Mouse (Mus musculus): ENCODE data around the gene Olfr519.

Gene Olfr519

DNA sequence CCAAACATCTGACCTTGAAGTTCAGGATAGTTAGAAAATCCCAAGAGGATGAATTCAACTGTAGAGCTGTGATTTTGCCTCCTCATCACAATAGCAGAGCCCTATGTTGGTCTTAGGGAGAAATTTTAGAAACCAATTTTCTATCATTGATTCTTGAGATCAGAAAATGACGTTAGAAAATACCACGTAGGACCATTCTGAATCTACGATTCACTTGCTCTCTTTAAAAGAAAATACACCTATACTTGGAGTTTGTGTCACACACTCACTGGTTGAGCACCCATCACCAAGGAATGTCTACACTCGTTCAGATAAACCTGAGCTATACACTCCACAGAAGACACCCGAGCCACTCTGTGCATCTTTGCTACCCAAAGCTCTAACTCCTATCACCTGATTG is at the start of gene Olfr519:
Gene Olfr519, minus strand, starts transcription at position 101 of the 400 bp plus-strand sequence.
- DNase-seq (ENCODE audit: low read depth, low spot score), result no peak

- DNase-seq (ENCODE audit: low read depth, low spot score), result peak; percentile 74
Observed at GRCm38 (mm10) chr7:108944002-108944401, 49.8 kb upstream of the Olfr519 start.

GRCm38 (mm10) chr7:108941466-108941865 is 47.2 kb upstream of the Olfr519 start:
- DNase-seq (ENCODE audit: low read depth, low spot score), result no peak

DNA sequence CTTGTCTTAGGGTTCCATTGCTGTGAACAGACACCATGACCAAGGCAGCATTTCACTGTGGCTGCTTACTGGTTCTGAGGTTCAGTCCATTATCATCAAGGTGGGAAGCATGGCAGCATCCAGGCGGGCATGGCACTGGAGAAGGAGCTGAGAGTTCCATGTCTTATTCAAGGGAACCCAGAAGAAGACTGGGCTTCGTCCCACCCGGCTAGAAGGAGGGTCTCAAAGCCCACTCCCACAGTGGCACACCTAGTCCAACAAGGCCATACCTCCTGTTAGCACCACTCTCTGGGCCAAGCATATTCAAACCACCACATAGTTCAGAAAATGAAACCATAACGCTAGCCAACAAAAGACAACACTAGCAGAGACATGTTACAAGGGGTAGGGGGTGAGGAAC is 42.4 kb upstream of the Olfr519 start:
- DNase-seq (ENCODE audit: low read depth, low spot score), result no peak

GRCm38 (mm10) chr7:108935411-108935810 is 41.2 kb upstream of the Olfr519 start:
- DNase-seq (ENCODE audit: low read depth, low spot score), result no peak

DNA sequence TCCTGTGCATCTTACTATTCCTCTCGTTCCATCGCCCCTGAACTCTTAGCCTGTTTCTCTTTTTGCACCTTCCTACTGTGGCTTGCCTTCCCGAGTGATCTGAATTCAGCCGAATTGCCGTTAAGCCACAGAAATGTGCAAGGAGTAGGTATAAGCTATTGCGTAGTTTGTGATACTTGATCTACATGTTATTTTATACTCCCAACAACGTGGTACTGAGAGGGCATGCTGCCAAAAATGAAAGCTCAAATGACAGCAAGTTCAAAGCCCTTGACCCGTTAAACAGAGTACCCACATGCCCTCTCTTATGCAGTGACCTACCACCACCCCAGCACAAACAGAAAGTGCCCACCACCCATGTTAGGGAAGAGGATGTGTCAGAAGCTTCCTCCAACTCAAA is 40.6 kb upstream of the Olfr519 start:
- DNase-seq (ENCODE audit: low read depth, low spot score), result no peak

- peak; percentile 98 for DNase-seq (ENCODE audit: low read depth, low spot score)
Observed at GRCm38 (mm10) chr7:108933794-108934731, 39.8 kb upstream of the Olfr519 start, which contains the start of gene Eif3f. Gene Eif3f (plus strand): TSS chr7:108934417.

DNA sequence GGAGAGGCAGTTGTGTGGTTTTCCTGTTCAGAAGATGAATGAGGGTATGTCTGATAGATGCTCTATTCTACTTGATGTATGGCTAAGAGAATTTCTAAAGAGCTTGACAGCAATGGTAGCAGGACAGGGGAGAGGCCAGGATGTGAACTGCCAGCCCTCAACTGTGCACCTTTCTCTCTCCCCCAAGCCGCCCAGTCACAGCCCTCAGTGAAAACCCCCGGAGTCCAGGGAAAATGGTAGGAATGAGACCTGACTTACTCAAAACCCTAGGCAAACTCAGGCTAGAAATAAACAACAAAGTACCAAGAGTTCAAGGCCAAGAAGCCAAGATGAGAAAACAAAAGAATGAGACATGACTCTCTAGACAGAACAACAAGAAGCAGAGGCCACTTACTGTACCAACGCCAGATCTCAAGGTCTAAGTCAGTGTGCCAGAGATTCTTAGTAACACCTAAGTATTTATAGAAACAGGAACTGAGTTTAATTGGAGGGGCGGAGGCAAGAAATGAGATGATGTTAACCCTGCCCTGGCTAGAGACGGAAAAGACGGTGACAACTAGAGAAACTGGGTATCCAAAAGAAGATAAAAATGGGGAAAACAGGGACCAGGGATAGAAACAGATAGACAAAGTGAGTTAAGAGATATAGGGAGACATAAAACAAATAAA is 35.6 kb upstream of the Olfr519 start, which contains the start of gene Nlrp10:
Gene Nlrp10, minus strand, starts transcription at position 453 of the 668 bp plus-strand sequence.
- DNase-seq (ENCODE audit: low read depth, low spot score), result no peak

GRCm38 (mm10) chr7:108928280-108929188 is 34.3 kb upstream of the Olfr519 start:
- no peak for DNase-seq (ENCODE audit: low read depth, low spot score)

- DNase-seq (ENCODE audit: low read depth, low spot score), result no peak
Observed at GRCm38 (mm10) chr7:108927043-108927442, 32.8 kb upstream of the Olfr519 start.

DNA sequence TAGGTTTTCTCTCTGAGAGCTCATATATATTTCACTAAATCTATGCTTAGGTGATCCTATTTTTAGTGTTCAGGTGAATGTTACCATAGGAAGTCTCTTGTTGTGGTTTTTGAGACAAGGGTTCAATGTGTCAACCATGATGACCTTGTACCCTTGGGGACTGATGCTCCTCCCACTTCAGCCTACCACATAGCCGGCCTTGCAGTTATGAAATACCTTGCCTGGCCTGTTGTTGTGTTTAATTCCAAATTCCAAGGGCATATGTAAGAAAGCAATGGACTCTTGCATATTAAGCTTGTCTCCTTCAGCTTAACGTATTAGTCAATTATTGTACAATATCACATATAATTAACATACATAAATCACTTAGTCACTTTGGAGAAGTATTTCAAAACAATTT is 9.7 kb upstream of the Olfr519 start:
- DNase-seq (ENCODE audit: low read depth, low spot score), result no peak

- no peak for DNase-seq (ENCODE audit: low read depth, low spot score)
Observed at GRCm38 (mm10) chr7:108884906-108885305, 9.3 kb downstream of the Olfr519 start, which contains the start of gene Olfr518. Gene Olfr518 (minus strand): TSS chr7:108885006.

DNA sequence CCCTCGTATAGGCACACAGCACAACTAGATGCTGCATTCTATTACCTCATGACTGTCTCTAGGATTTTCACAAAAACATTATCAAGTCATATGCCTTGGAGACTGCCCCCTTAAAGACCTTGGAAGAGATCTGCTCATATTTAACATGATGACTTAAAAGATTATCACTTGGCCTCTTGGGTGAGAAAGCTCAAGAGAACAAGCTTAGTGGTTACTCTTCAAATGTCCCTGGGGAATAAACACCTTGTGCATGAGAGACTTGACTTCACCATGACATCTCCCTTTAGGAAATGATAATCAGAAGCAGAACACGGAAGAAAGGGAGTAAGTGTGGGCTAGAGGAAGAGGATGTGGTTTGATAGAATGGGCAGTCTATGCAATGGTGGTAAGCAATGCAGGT is 21.9 kb downstream of the Olfr519 start, which contains the start of gene Olfr517:
Gene Olfr517, minus strand, starts transcription at position 101 of the 400 bp plus-strand sequence.
- no peak for DNase-seq (ENCODE audit: low read depth, low spot score)

DNA sequence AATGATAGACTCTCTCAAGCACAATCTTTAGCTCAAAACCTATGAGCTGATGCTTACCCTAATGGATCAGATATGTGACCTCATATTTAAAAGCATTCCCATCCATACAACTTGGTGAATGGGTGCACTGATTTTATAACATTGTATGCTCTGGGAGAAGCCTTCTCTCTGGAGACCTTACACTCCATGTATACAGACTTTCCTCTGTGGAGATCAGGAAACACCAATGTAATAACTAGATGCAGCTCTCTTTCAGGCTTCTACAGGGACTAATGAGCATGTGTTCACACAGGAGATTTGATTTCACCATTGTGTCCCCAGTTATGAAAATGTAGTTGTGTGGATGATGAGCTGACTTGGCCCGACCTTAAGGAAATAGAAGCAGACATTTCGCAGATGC is 43.8 kb downstream of the Olfr519 start, which contains the start of gene Olfr516:
Gene Olfr516, minus strand, starts transcription at position 101 of the 400 bp plus-strand sequence.
- DNase-seq (ENCODE audit: low read depth, low spot score), result no peak

Measured in mesoderm, embryonic 11.5 days (tissue).